Mouse (Mus musculus) left cerebral cortex, adult 11 months (tissue): Measurements from ENCODE around the gene Spp1.
"Not testable (repeated sequence)": the region's sequence is repeated elsewhere in the genome, so short reads cannot be mapped to it uniquely, and the experiment has no call there.

Experiments
- DNase-seq: peaks from one replicate; pipeline ENCODE4 v3.0.0; 2022; ENCODE audit warnings: low spot score

The Spp1 gene

GRCm38 (mm10) chr5:104436406-104437076 is 1.6 kb downstream of the Spp1 start:
- no peak for DNase-seq

- DNase-seq = no peak
Observed at GRCm38 (mm10) chr5:104442396-104442795, 7.5 kb downstream of the Spp1 start.

GRCm38 (mm10) chr5:104442850-104443249 is 7.9 kb downstream of the Spp1 start:
- DNase-seq = no peak

DNA sequence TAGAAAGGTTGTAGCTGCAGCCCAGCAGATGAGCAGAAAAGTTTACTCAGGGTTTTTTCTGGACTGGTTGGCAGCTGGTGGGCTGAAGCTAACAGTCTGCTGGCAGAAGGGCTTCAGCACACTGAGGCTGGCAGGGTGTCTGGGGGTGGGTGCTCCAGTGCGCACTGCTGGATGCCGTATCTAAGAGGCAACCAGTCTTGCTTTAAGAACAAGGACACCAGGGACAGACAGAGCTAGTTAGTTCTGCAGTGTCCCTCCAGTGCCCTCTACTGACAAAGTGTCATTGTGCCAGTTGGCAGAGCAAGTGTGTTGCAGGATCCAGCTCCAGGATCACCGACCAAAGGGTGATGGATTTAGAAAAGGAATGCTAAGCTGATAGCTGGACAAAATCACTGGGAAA is 11.2 kb downstream of the Spp1 start:
- peak; percentile 70 for DNase-seq

DNA sequence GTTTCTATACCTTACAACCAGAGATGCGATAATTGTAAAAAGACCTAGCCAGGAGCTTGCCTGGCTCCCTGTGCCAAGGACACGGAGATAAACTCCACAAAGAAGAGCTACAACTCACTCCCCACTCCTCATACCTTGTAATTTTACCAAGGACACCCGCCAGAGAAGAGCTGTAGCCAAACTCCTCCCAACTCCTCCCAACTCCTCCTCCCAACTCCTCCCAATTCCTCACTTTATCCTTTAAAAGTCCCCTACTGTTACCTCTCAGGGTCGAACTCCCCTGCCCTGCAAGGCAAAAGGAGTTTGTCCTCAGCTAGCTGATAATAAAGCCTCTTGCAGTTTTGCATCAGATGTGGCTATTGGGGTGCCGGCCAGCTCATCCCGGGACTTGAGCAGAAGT is 13.4 kb downstream of the Spp1 start:
- not testable (repeated sequence) for DNase-seq

DNA sequence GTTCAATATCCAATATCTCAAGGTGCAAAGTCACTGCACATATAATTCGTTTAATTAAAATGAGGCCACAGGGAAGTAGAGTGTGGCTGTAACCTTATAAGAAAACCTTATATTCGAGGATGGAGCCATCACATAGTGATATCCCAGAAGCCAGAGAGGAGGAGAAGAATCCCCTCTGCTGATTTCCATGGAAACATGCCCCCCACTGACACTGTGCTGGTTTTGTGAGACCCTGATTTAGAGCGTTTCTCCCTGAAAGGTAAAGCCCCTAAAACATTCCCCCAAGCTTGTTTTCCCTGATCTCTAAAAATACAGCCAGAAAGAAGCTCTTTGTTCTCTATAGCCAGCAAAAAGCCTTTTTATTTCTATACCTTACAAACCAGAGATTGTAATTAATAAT is 14.6 kb downstream of the Spp1 start:
- DNase-seq = no peak

- DNase-seq = no peak
Observed at GRCm38 (mm10) chr5:104453075-104453474, 18.2 kb downstream of the Spp1 start.

- no peak for DNase-seq
Observed at GRCm38 (mm10) chr5:104454564-104454963, 19.6 kb downstream of the Spp1 start.

DNA sequence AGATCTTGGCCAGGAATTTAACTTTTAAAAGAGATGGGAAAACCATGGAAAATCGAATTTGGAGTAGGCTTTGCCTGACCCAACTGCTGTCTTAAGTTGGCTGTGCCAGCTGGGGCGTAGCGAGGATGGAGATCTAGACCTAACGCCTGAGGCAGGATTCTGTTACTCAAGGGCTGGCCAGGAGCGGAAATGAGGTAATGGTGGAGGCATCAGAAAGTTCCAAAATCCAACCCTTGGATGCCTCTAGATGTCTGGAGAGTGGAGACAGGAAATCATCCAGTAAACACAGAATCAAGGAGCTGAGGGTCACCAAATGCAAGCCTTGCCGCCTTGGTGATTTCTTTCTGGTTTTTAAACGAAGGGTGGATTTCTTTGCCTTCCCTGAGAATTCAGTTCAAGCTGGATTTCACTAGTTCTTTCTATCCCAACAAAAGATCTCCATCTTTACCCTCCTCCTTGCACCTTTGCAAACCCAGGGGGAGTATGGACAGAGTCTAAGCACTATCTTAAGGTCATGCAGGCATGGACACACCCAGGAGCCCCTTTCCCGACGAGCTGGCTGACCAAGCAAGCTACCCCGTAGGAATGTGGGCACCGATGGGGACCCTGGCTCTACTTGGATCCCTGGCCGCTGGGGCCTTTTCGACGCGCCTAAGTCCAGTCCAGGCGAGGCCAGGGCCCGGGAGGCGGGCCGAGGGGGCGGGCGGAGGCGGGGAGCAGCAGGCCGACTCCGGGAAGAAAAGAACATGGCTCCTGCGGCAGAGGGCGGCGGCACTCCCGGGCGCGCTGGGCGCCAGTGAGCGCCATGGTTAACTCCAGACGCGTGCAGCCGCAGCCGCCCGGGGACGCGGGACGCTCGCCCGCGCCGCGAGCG is 24.2 kb downstream of the Spp1 start, which contains the start of gene Pkd2:
Gene Pkd2, plus strand, starts transcription at position 619 of the 874 bp plus-strand sequence.
- no peak for DNase-seq

DNA sequence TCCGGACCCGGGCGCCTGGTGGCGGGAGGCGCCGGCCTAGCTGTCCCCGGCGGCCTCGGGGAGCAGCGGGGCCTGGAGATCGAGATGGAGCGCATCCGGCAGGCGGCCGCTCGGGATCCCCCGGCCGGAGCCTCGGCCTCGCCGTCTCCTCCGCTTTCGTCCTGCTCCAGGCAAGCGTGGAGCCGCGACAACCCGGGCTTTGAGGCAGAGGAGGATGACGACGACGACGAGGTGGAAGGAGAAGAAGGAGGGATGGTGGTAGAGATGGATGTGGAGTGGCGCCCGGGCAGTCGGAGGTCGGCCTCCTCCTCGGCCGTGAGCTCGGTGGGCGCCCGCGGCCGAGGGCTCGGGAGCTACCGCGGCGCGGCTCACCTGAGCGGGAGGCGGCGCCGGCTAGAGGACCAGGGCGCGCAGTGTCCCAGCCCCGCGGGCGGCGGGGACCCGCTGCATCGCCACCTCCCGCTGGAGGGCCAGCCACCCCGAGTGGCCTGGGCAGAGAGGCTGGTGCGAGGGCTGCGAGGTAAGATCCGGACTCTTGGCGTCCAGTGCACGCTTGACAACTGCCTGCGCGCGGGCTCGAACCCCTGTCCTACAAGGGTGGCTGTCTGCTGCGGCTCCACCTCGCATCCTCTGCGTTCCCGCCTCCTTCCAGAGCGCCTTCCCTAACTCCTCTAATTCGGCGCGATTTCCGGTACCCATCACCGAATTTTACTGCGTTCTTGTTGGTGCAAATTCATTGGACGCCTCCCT is 25.0 kb downstream of the Spp1 start:
- DNase-seq = no peak

DNA sequence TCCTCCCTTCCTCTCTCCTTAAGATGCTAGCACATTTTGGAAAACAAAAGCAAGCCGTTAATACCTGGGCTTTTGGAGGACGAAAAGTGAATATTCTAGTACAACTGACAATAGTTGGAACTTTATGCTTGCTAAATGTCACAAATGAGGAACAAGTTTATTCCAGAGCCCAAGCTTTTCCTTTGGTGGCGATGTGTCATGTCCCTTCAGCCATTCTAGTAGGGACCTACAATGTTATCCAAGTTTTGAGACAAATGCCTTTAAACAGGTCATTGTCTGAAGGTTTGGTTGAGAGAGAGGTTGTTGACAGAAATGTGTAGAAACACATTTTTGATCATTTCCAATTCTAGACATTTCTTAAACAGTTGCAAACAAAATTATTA is 25.5 kb downstream of the Spp1 start:
- no peak for DNase-seq

- no peak for DNase-seq
Observed at GRCm38 (mm10) chr5:104460856-104461255, 25.9 kb downstream of the Spp1 start.

GRCm38 (mm10) chr5:104465279-104465678 is 30.4 kb downstream of the Spp1 start:
- DNase-seq = no peak

DNA sequence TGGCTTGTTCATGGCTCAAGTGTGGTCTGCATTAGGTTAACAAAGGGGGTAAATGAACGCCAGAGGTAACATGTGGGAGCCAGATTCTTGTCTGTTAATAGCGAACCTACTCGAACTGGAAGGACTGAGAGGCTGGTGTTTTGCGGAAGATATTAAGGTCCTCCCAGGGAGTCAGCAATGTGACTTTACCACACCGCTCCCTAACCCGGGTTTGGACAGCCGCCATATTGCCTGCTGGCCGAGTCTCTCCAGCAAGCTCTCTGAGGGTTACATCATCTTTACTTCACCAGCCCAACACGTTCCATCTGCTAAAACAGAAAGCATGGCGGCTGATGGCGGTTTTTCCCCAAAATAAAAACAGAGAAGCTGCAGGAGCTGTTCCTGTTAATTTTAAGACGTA is 30.8 kb downstream of the Spp1 start:
- DNase-seq = no peak

GRCm38 (mm10) chr5:104466816-104467215 is 31.9 kb downstream of the Spp1 start:
- no peak for DNase-seq

GRCm38 (mm10) chr5:104468586-104468985 is 33.7 kb downstream of the Spp1 start:
- no peak for DNase-seq

GRCm38 (mm10) chr5:104470981-104471391 is 36.1 kb downstream of the Spp1 start:
- DNase-seq = no peak

DNA sequence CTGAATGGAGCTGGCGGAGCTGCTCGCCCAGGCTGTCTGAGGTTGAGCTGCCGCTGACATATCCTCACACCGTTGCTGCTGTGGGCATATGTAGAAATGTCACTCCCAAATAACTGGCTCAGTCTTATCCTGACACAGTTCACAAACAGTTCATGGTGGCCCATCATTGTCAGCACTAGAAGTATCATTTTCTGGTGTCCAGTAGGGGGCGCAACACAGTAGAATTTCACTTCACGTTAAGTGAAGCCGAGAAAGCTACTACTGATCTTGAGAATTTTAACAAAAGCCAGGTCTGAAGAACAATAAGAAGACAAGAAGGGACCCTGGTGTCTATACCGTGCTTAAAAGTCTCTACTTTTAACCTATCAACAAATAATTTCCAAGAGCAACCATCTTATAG is 37.5 kb downstream of the Spp1 start:
- no peak for DNase-seq

DNA sequence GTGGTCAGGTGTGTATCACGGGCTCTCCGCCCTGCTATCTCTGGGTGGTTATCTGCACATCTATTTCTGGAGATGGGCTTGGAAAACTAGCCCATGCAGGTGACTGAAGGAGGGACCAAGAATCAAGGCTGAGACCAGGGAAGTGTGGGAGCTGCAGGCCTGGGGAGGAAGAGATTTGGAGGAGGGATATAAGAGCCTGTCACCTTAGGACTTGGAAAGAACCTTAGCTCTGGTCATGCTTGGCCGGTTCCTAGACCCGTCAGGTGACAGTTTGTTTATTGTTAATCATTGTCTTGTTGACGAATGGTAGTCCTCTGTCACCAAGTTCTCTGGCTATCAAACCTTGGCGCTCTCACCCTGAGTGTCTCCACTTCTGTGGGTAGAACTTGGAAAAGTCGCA is 45.4 kb downstream of the Spp1 start:
- DNase-seq = no peak

DNA sequence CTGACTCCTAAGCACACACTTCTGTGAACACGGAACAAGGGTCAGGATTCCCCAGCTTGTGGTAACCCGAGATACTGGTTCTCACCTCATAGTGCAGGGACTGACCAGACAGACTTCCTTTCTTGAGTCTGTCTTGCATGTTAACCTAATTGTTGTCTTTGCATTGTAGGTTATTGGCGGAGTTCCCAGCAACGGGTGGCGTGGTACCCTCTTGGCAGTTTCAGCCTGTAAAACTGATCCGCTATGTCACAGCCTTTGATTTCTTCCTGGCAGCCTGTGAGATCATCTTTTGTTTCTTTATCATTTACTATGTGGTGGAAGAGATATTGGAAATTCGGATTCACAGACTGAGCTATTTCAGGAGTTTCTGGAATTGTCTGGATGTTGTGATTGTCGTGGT is 47.9 kb downstream of the Spp1 start:
- no peak for DNase-seq
